Mouse (Mus musculus) layer of hippocampus, adult 8-10 months (tissue): ENCODE measurements around the gene Nav2. TPM values are rescaled to one million over a fixed set of nuclear protein-coding genes. Genes with fewer than 3 reads are reported as not detected.

ENCODE experiments used
- DNase-seq, 2 experiments: peaks; one replicate each; pipeline ENCODE4 v3.0.0; 2022; ENCODE audit warnings: low spot score in 2 of 2
- total RNA-seq, 4 experiments: library from RNA; stranded (reverse); gene quantifications; 2 replicates each; pipeline ENCODE4 v1.2.4; 2022

Nav2 gene
- total RNA-seq, 4 experiments from 2014 or later, result 87.2 to 113 (median 96.0) TPM

- no peak for DNase-seq
Observed at GRCm38 (mm10) chr7:49276163-49276562, 367.6 kb downstream of the Nav2 start.

GRCm38 (mm10) chr7:49277685-49278084 lies 369.2 kb downstream of the Nav2 start:
- DNase-seq, result no peak

GRCm38 (mm10) chr7:49278531-49278930 lies 370.0 kb downstream of the Nav2 start:
- DNase-seq, result no peak

GRCm38 (mm10) chr7:49280427-49280826 lies 371.9 kb downstream of the Nav2 start:
- no peak for DNase-seq

GRCm38 (mm10) chr7:49282446-49282845 lies 373.9 kb downstream of the Nav2 start:
- no peak for DNase-seq

- DNase-seq, result no peak
Observed at GRCm38 (mm10) chr7:49283507-49284361, 375.2 kb downstream of the Nav2 start.

GRCm38 (mm10) chr7:49288186-49288585 lies 379.7 kb downstream of the Nav2 start:
- no peak for DNase-seq

- DNase-seq, result no peak
Observed at GRCm38 (mm10) chr7:49290308-49290707, 381.8 kb downstream of the Nav2 start.

- DNase-seq, result no peak
Observed at GRCm38 (mm10) chr7:49291208-49291892, 382.8 kb downstream of the Nav2 start.

- DNase-seq, result no peak
Observed at GRCm38 (mm10) chr7:49297148-49297547, 388.6 kb downstream of the Nav2 start.

GRCm38 (mm10) chr7:49298431-49298839 lies 389.9 kb downstream of the Nav2 start:
- DNase-seq, result no peak

GRCm38 (mm10) chr7:49301487-49301886 lies 393.0 kb downstream of the Nav2 start:
- DNase-seq, result no peak

- no peak for DNase-seq
Observed at GRCm38 (mm10) chr7:49303600-49304411, 395.3 kb downstream of the Nav2 start.

- no peak for DNase-seq
Observed at GRCm38 (mm10) chr7:49307717-49308116, 399.2 kb downstream of the Nav2 start.

- DNase-seq, result no peak
Observed at GRCm38 (mm10) chr7:49309746-49310145, 401.2 kb downstream of the Nav2 start.

- DNase-seq, result no peak
Observed at GRCm38 (mm10) chr7:49313945-49314344, 405.4 kb downstream of the Nav2 start.

GRCm38 (mm10) chr7:49315033-49315432 lies 406.5 kb downstream of the Nav2 start:
- DNase-seq, result no peak

- no peak for DNase-seq
Observed at GRCm38 (mm10) chr7:49316600-49316999, 408.1 kb downstream of the Nav2 start.

- DNase-seq, result no peak
Observed at GRCm38 (mm10) chr7:49318183-49318897, 409.8 kb downstream of the Nav2 start.

- no peak for DNase-seq
Observed at GRCm38 (mm10) chr7:49318898-49319293, 410.4 kb downstream of the Nav2 start.

GRCm38 (mm10) chr7:49319981-49320380 lies 411.5 kb downstream of the Nav2 start:
- no peak for DNase-seq
